Mouse (Mus musculus): ENCODE measurements at regions not wholly inside any gene's neighbourhood (a gene's known extent, or its start where the extent isn't known, plus 50 kb on each side); places are given as distances from the start of the nearest gene placed in this dataset.

GRCm38 (mm10) chr6:41225382-41225781 lies 76.7 kb upstream of the Try4 start:
- ATAC-seq (replicated peaks; ENCODE audit: low FRiP score, low TSS enrichment, low read depth) (no peak), DNase-seq (ENCODE audit: low spot score) (no peak)
- H3K27ac ChIP-seq (ENCODE audit: low read depth): no peak overlapping the region
- no peaks in the 10 kb centered on the region for H3K4me1 ChIP-seq (replicated peaks; ENCODE audit: control insufficient read depth, insufficient read depth, low read length)
- H3K9ac ChIP-seq (ENCODE audit: low read length): no peak overlapping the region
- H3K4me3 ChIP-seq (ENCODE audit: low read depth, low read length): no peak overlapping the region
- no peaks in the 10 kb centered on the region for H3K27me3 ChIP-seq (replicated peaks; ENCODE audit: control insufficient read depth, insufficient read depth, low read length)
- H3K4me2 ChIP-seq (ENCODE audit: low read length): no peak overlapping the region
- H3K36me3 ChIP-seq (ENCODE audit: control insufficient read depth, insufficient read depth, low read length): no peaks in the 10 kb centered on the region
- WGBS: 48% methylated on average over 1 of the region's 1 CpGs
- H3K9me3 ChIP-seq (ENCODE audit: control insufficient read depth, low read length): no peaks in the 10 kb centered on the region

- H3K9me3 ChIP-seq (ENCODE audit: control insufficient read depth, low read length): no peaks in the 10 kb centered on the region
- no peak for ATAC-seq (replicated peaks; ENCODE audit: low FRiP score, low TSS enrichment, low read depth)
These were observed 83.7 kb upstream of the Try4 start for GRCm38 (mm10) chr6:41218415-41218814.

GRCm38 (mm10) chr6:41215857-41216256 lies 86.2 kb upstream of the Try4 start:
- ATAC-seq (replicated peaks; ENCODE audit: low FRiP score, low TSS enrichment, low read depth) (no peak), DNase-seq (ENCODE audit: low spot score) (no peak)
- Histone ChIP-seq H3K9me3 (ENCODE audit: control insufficient read depth, low read length) (no peaks in the 10 kb centered on the region), H3K4me2 (ENCODE audit: low read length) (no peak overlapping the region), H3K4me1 (replicated peaks; ENCODE audit: control insufficient read depth, insufficient read depth, low read length) (no peaks in the 10 kb centered on the region), H3K9ac (ENCODE audit: low read length) (no peak overlapping the region), H3K27ac (ENCODE audit: low read depth) (no peak overlapping the region), H3K27me3 (replicated peaks; ENCODE audit: control insufficient read depth, insufficient read depth, low read length) (no peaks in the 10 kb centered on the region), H3K4me3 (ENCODE audit: low read depth, low read length) (no peak overlapping the region), H3K36me3 (ENCODE audit: control insufficient read depth, insufficient read depth, low read length) (no peaks in the 10 kb centered on the region)
- WGBS: 95% methylated on average over 4 of the region's 4 CpGs

More at GRCm38 (mm10) chr6:41218415-41218814, 83.7 kb upstream of the Try4 start:
- no peak overlapping the region for H3K4me3 ChIP-seq (ENCODE audit: low read depth, low read length)
- H3K27ac ChIP-seq (ENCODE audit: low read depth): no peak overlapping the region
- H3K36me3 ChIP-seq (ENCODE audit: control insufficient read depth, insufficient read depth, low read length): no peaks in the 10 kb centered on the region
- H3K4me1 ChIP-seq (replicated peaks; ENCODE audit: control insufficient read depth, insufficient read depth, low read length): no peaks in the 10 kb centered on the region
- no peak overlapping the region for H3K4me2 ChIP-seq (ENCODE audit: low read length)
- DNase-seq (ENCODE audit: low spot score): no peak
- no peaks in the 10 kb centered on the region for H3K27me3 ChIP-seq (replicated peaks; ENCODE audit: control insufficient read depth, insufficient read depth, low read length)
- WGBS: 81% methylated on average over 7 of the region's 7 CpGs
- no peak overlapping the region for H3K9ac ChIP-seq (ENCODE audit: low read length)

GRCm38 (mm10) chr6:41205864-41206263 lies 96.2 kb upstream of the Try4 start:
- H3K4me2 ChIP-seq (ENCODE audit: low read length): no peak overlapping the region
- no peaks in the 10 kb centered on the region for H3K36me3 ChIP-seq (ENCODE audit: control insufficient read depth, insufficient read depth, low read length)
- no peak overlapping the region for H3K4me3 ChIP-seq (ENCODE audit: low read depth, low read length)
- H3K4me1 ChIP-seq (replicated peaks; ENCODE audit: control insufficient read depth, insufficient read depth, low read length): no peaks in the 10 kb centered on the region
- H3K9me3 ChIP-seq (ENCODE audit: control insufficient read depth, low read length): 0 out of 2 replicates have a peak, but pooled peaks cover 4% of the 10 kb centered on the region
- no peak overlapping the region for H3K27ac ChIP-seq (ENCODE audit: low read depth)
- no peak for ATAC-seq (replicated peaks; ENCODE audit: low FRiP score, low TSS enrichment, low read depth)
- DNase-seq (ENCODE audit: low spot score): no peak
- H3K27me3 ChIP-seq (replicated peaks; ENCODE audit: control insufficient read depth, insufficient read depth, low read length): no peaks in the 10 kb centered on the region
- H3K9ac ChIP-seq (ENCODE audit: low read length): no peak overlapping the region
- 61% methylated on average over 4 of the region's 4 CpGs for WGBS

- Histone ChIP-seq H3K9ac (ENCODE audit: low read length) (no peak overlapping the region), H3K27me3 (replicated peaks; ENCODE audit: control insufficient read depth, insufficient read depth, low read length) (no peaks in the 10 kb centered on the region), H3K9me3 (ENCODE audit: control insufficient read depth, low read length) (0 out of 2 replicates have a peak, but pooled peaks cover 4% of the 10 kb centered on the region), H3K27ac (ENCODE audit: low read depth) (no peak overlapping the region), H3K4me2 (ENCODE audit: low read length) (no peak overlapping the region), H3K4me3 (ENCODE audit: low read depth, low read length) (no peak overlapping the region), H3K4me1 (replicated peaks; ENCODE audit: control insufficient read depth, insufficient read depth, low read length) (no peaks in the 10 kb centered on the region), H3K36me3 (ENCODE audit: control insufficient read depth, insufficient read depth, low read length) (no peaks in the 10 kb centered on the region)
- no peak for ATAC-seq (replicated peaks; ENCODE audit: low FRiP score, low TSS enrichment, low read depth)
- DNase-seq (ENCODE audit: low spot score): no peak
- WGBS: 79% methylated on average over 1 of the region's 1 CpGs
These were observed 99.2 kb upstream of the Try4 start for GRCm38 (mm10) chr6:41202882-41203281.

- ATAC-seq (replicated peaks; ENCODE audit: low FRiP score, low TSS enrichment, low read depth) (no peak), DNase-seq (ENCODE audit: low spot score) (no peak)
- H3K27me3 ChIP-seq (replicated peaks; ENCODE audit: control insufficient read depth, insufficient read depth, low read length): no peaks in the 10 kb centered on the region
- H3K9ac ChIP-seq (ENCODE audit: low read length): no peak overlapping the region
- no peaks in the 10 kb centered on the region for H3K36me3 ChIP-seq (ENCODE audit: control insufficient read depth, insufficient read depth, low read length)
- H3K4me2 ChIP-seq (ENCODE audit: low read length): no peak overlapping the region
- 81% methylated on average over 2 of the region's 2 CpGs for WGBS
- H3K4me3 ChIP-seq (ENCODE audit: low read depth, low read length): no peak overlapping the region
- no peak overlapping the region for H3K27ac ChIP-seq (ENCODE audit: low read depth)
- H3K9me3 ChIP-seq (ENCODE audit: control insufficient read depth, low read length): 0 out of 2 replicates have a peak, but pooled peaks cover 4% of the 10 kb centered on the region
- no peaks in the 10 kb centered on the region for H3K4me1 ChIP-seq (replicated peaks; ENCODE audit: control insufficient read depth, insufficient read depth, low read length)
These were observed 99.8 kb upstream of the Try4 start for GRCm38 (mm10) chr6:41202302-41202701.

GRCm38 (mm10) chr6:41194464-41194863 lies 107.6 kb upstream of the Try4 start:
- Histone ChIP-seq H3K9ac (ENCODE audit: low read length) (no peak overlapping the region), H3K9me3 (ENCODE audit: control insufficient read depth, low read length) (no peaks in the 10 kb centered on the region), H3K4me2 (ENCODE audit: low read length) (no peak overlapping the region), H3K27ac (ENCODE audit: low read depth) (no peak overlapping the region), H3K4me3 (ENCODE audit: low read depth, low read length) (no peak overlapping the region), H3K27me3 (replicated peaks; ENCODE audit: control insufficient read depth, insufficient read depth, low read length) (no peaks in the 10 kb centered on the region), H3K4me1 (replicated peaks; ENCODE audit: control insufficient read depth, insufficient read depth, low read length) (no peaks in the 10 kb centered on the region), H3K36me3 (ENCODE audit: control insufficient read depth, insufficient read depth, low read length) (no peaks in the 10 kb centered on the region)
- no peak for ATAC-seq (replicated peaks; ENCODE audit: low FRiP score, low TSS enrichment, low read depth)
- no peak for DNase-seq (ENCODE audit: low spot score)
- WGBS: 36% methylated on average over 1 of the region's 1 CpGs

GRCm38 (mm10) chr6:41191734-41192326 lies 110.2 kb upstream of the Try4 start:
- 76% methylated on average over 1 of the region's 1 CpGs for whole genome bisulfite sequencing
- no peak for ATAC-seq (replicated peaks; ENCODE audit: low FRiP score, low TSS enrichment, low read depth)

GRCm38 (mm10) chr6:41188910-41189309 lies 113.2 kb upstream of the Try4 start:
- H3K9me3 ChIP-seq (ENCODE audit: control insufficient read depth, low read length): no peaks in the 10 kb centered on the region
- no peak overlapping the region for H3K27ac ChIP-seq (ENCODE audit: low read depth)
- H3K4me3 ChIP-seq (ENCODE audit: low read depth, low read length): no peak overlapping the region
- no peaks in the 10 kb centered on the region for H3K4me1 ChIP-seq (replicated peaks; ENCODE audit: control insufficient read depth, insufficient read depth, low read length)
- H3K36me3 ChIP-seq (ENCODE audit: control insufficient read depth, insufficient read depth, low read length): no peaks in the 10 kb centered on the region
- no peaks in the 10 kb centered on the region for H3K27me3 ChIP-seq (replicated peaks; ENCODE audit: control insufficient read depth, insufficient read depth, low read length)
- no peak overlapping the region for H3K9ac ChIP-seq (ENCODE audit: low read length)
- 68% methylated on average over 2 of the region's 2 CpGs for WGBS
- H3K4me2 ChIP-seq (ENCODE audit: low read length): no peak overlapping the region
- ATAC-seq (replicated peaks; ENCODE audit: low FRiP score, low TSS enrichment, low read depth) (no peak), DNase-seq (ENCODE audit: low spot score) (no peak)

More at GRCm38 (mm10) chr6:41191734-41192326, 110.2 kb upstream of the Try4 start:
- H3K4me1 ChIP-seq (replicated peaks; ENCODE audit: control insufficient read depth, insufficient read depth, low read length): no peaks in the 10 kb centered on the region
- H3K4me2 ChIP-seq (ENCODE audit: low read length): no peak overlapping the region
- H3K9ac ChIP-seq (ENCODE audit: low read length): no peak overlapping the region
- H3K27me3 ChIP-seq (replicated peaks; ENCODE audit: control insufficient read depth, insufficient read depth, low read length): no peaks in the 10 kb centered on the region
- no peak overlapping the region for H3K27ac ChIP-seq (ENCODE audit: low read depth)
- no peak for DNase-seq (ENCODE audit: low spot score)
- no peak overlapping the region for H3K4me3 ChIP-seq (ENCODE audit: low read depth, low read length)
- no peaks in the 10 kb centered on the region for H3K36me3 ChIP-seq (ENCODE audit: control insufficient read depth, insufficient read depth, low read length)
- H3K9me3 ChIP-seq (ENCODE audit: control insufficient read depth, low read length): no peaks in the 10 kb centered on the region
